Mouse (Mus musculus) testis, adult 2 months (tissue): ENCODE results near the gene Wdr46.

Experiments
- CTCF ChIP-seq: fragments of 200-500 bp; IDR thresholded peaks from 2 replicates; pipeline ENCODE4 v1.5.1; 2012; ENCODE audit warnings: low read depth, mild to moderate bottlenecking, inconsistent platforms, low read length, moderate library complexity; ENCODE audit not compliant: control insufficient read depth, insufficient read depth, insufficient replicate concordance
- POLR2A ChIP-seq: fragments of 200-500 bp; IDR thresholded peaks from 2 replicates; pipeline ENCODE4 v1.6.1; 2012; ENCODE audit warnings: low read depth, mild to moderate bottlenecking, inconsistent platforms, low read length, moderate library complexity; ENCODE audit not compliant: control insufficient read depth

DNA sequence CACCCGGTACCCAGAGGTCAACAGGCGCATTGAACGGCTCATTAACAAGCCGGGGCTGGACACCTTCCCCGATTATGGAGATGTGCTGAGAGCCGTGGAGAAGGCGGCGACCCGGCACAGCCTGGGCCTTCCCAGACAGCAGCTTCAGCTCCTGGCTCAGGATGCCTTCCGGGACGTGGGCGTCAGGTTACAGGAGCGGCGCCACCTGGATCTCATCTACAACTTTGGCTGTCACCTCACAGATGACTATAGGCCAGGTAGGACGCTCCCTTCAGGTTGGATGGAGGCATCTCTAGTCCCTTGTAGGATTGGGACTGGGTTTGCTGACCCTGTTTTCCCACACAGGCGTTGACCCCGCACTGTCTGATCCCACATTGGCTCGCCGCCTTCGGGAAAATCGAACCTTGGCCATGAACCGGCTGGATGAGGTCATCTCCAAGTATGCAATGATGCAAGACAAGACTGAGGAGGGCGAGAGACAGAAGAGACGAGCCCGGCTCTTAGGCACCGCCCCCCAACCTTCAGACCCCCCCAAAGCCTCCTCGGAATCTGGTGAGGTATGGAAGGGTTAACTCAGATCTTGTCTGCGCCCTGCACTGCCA lies 28.5 kb upstream of the Wdr46 start:
- TF ChIP-seq POLR2A = no peak
- no peak for TF ChIP-seq CTCF
